Mouse (Mus musculus): ENCODE measurements around the gene Gm21812. TPM values are rescaled to one million over a fixed set of nuclear protein-coding genes. Genes with fewer than 3 reads are reported as not detected.
"Not testable (repeated sequence)": the region's sequence is repeated elsewhere in the genome, so short reads cannot be mapped to it uniquely, and the experiment has no call there.

Gm21812 gene
- not detected in 2 replicates for total RNA-seq (2014; rRNA removed)
- polyA plus RNA-seq (2015; fragmentation: Nextera tagmentation; extraction: Ambion mirVana), result not detected in 2 replicates

DNA sequence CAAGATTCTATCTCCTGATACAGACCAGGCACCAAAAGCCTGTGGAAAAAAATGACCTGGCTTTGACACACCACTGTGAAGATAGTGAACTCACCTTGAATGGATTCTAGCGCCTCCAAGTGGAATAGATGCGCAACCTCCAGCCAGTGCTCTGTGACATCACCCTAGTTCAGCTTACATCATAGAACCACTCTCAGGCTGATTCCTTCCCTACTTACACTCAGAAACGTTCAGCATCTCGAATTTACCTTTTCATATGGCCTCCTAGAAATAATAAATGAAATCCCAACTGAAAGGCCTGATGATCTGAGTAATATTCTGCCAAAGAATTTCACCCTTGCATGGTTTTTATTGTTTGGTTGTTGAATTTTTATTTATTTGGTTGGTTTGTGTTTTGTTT lies at the start of gene Gm21812:
Gm21812 (minus strand) TSS at position 101 of the 400 bp plus-strand sequence.
- no CpG with 5 or more reads among the region's 4 CpGs for WGBS
- H3K27ac ChIP-seq (ENCODE audit: low read depth, low read length), result not testable (repeated sequence)

More for the DNA sequence above, at the start of gene Gm21812:
- H3K9ac ChIP-seq; H3K4me1 ChIP-seq (ENCODE audit: insufficient read depth); DNase-seq; H3K36me3 ChIP-seq (ENCODE audit: insufficient read depth); H3K9me3 ChIP-seq (ENCODE audit: low read length); H3K27me3 ChIP-seq (ENCODE audit: insufficient read depth, low read length); ATAC-seq; H3K4me3 ChIP-seq (ENCODE audit: low read depth, low read length); H3K4me2 ChIP-seq (ENCODE audit: low read depth): not testable (repeated sequence)

Other genes starting within 250 kb of the Gm21812 start
- not detected in 2 replicates for gene Gm21292, start 213.3 kb downstream of the Gm21812 start, total RNA-seq (2014; rRNA removed)
- not detected in 2 replicates for gene Gm21292, start 213.3 kb downstream of the Gm21812 start, polyA plus RNA-seq (2015; fragmentation: Nextera tagmentation; extraction: Ambion mirVana)
- gene Gm21721, start 145.0 kb downstream of the Gm21812 start, total RNA-seq (2014; rRNA removed), result not detected in 2 replicates
- not detected in 2 replicates for gene Gm21721, start 145.0 kb downstream of the Gm21812 start, polyA plus RNA-seq (2015; fragmentation: Nextera tagmentation; extraction: Ambion mirVana)
- not detected in 2 replicates for gene Gm21874, start 69.0 kb upstream of the Gm21812 start, total RNA-seq (2014; rRNA removed)
- gene Gm21874, start 69.0 kb upstream of the Gm21812 start, polyA plus RNA-seq (2015; fragmentation: Nextera tagmentation; extraction: Ambion mirVana), result not detected in 2 replicates

Measured in forebrain, postnatal 0 days (tissue).